Mouse (Mus musculus) NIH3T3 (cell line): ENCODE data around the gene Slc43a2.
A peak's percentile ranks its signal among the peaks of the same experiment; 100 is the strongest.
"Not testable (repeated sequence)": the region's sequence is repeated elsewhere in the genome, so short reads cannot be mapped to it uniquely, and the experiment has no call there.

Experiments
- DNase-seq: peaks from one replicate; pipeline ENCODE4 v3.0.0-alpha.2; 2012; ENCODE audit warnings: low read depth

Slc43a2 gene

DNA sequence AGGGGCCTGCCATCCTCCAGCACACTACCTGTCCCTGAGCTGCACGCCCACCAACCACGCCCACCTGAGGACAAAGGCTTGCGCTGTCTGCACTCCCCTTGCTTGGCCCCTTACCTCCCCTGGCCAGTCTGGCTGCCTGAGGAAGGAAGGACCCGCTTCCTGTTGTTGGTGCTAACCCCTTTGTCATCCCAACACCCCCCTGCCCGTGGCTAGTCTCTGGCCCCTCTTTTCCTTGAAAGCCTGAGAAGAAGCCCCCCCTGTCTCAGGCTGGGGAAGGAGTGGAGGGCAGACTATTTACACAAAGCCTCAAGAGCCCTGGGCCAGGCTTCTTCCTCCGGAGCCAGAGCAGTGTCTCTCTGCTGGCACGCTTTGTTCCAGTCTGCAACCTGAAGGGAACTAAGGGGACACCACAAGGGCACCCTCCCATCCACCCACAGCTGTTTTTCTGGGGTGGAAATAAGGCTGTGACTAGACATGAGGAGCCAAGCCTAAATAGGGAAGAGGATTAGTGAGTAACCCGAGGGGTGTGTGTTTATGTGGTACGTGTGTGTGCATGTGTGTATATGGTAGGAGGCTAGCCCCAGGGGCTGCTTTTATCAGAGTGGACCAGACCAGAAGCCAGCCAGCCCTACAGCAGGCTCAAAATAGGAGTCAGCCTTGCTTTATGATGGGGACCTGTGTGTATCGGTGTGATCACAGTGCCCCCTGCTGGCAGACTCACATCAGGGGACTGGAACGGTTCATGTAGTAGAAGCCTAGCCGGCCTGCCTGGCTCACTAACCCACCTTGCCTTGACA lies 41.6 kb downstream of the Slc43a2 start:
- DNase-seq, result peak; percentile 98

DNA sequence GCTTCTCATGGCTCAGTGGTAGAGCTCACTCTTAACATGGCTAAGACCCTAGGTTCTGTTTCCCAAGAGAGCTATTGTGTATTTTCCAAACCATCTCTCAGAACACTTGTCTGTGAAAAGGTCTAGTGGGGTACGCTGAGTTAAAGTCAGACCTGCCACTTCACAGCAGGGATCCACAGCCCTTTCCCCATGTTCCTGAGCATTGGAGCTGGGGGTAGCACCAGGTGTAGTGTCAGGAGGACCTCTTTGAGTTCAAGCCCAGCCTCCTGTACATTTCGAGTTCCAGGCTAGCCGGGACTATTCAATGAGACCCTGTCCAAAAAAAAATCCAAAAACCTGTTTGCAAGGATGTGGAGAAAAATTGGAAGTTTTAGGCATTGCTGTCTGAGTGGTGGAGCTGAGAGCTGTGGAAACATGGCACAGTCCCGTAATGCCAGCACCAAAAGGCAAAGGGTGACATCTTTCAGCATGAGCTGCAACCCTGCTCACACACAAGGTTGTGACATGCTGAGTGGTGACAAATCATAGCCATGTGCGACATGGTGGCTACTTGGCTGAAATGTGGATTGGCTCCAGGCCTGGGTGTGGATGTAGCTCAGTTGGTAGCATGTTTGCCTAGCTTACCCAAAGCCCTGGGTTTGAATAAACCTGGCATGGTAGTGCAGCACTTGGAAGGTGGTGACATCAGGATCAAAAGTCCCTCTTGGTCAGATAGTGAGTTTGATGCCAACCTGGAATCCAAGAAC lies 43.1 kb downstream of the Slc43a2 start:
- no peak for DNase-seq

DNA sequence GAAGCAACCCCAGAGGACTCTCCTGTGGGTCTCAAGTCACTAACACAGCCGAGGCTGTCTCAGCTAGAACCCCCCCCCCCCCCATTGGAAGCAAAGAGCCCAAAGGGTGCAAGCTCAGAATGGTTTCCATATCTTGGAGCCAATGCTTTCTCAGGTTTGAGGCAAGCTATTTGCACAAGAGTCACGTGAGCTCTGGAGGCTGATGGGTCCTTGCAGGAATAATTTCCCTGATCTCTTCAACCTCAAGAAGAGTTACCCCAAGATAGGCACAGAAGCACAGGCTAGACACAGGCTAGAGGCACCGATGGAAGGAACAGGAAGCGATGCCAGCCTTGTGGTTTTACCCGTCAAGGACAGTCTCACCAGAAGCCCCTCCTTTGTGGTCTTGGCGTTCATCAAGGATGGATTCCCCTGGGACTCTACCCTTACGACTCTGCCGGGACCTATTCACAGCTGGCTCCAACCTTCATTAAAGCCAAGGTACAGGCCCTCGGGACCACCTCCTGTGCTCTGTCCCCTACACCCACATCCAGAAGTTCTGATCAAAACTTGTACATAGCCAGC lies 44.1 kb downstream of the Slc43a2 start:
- no peak for DNase-seq

DNA sequence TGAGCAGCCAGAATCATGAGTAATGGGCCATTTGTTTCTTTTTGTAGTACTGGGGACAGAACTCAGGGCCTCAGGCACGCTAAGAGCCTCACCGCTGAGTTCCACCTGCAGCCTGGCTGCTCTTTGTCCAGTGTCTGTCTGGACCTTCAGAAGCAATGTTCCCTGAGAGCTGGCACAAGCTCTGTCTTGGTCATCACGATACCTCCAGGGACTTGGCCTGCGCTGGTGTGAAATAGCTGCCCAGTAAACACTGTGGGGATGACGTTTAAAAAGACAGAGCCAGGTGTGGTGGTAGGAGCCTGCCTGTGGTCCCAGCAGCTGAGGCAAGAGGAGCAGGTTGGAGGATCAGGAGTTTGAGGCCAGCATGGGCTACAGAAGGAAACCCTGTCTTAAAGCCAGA lies 47.1 kb downstream of the Slc43a2 start:
- no peak for DNase-seq

DNA sequence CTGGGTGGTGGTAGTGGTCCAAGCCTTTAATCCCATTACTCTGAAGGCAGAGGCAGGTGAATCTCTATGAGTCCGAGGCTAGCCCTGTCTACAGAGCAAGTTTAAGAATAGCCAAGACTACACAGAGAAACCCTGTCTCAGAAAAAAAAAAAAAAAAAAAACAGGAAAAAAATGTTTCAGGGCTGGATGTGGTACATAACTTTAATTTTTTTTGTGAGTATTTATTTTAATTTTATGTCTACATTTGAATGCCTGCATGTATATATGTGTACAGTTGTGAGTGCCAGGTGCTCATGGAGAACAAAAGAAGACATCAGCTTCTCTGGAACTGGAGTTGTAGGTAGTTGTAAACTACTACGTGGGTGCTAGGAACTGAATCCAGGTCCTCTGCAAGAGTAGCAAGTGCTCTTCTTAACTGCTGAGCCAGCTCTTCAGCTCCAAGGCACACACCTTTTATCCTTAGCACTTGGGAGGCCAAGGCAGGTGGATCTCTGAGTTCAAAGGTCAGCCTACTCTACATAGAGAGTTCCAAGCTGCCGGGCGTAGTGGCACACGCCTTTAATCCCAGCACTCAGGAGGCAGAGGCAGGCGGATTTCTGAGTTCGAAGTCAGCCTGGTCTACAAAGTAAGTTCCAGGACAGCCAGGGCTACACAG lies 50.1 kb downstream of the Slc43a2 start:
- DNase-seq, result no peak

DNA sequence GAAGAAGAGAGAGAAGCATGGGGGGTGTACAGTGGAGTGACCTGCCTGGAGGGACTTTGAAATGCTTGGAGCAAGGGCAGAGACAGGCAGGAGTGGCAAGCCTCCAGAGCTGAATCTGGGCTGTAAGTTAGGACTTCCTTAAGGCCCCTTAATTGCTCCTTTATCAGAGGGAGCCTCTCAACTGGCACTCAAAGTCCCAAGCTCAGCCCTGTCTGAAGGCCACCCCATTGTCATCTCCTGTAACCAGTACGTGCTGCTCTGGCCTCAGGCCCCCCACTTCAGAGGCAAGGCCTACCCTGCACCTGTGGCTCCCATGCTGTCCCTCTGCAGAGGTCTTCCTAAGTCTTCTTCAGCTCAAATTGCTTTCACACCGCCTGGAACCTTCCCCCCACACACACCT lies 52.0 kb downstream of the Slc43a2 start:
- DNase-seq, result no peak

DNA sequence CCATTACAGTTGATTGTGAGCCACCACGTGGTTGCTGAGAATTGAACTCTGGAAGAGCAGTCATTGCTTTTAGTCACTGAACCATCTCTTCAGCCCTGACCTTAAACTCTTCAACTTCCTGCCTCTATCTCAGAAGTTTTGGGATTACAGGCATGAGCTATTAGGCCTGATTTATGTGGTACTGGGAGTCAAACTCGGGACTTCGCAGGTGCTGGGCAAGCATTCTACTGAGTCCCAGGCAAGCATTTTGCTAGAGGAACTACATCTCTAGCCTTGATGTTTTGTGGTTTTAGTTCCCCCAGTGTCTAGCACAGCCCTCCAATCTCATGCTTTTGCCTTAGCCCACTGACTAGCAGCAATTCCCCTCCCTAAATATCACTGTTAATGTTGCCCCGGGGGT lies 53.6 kb downstream of the Slc43a2 start:
- DNase-seq, result no peak

DNA sequence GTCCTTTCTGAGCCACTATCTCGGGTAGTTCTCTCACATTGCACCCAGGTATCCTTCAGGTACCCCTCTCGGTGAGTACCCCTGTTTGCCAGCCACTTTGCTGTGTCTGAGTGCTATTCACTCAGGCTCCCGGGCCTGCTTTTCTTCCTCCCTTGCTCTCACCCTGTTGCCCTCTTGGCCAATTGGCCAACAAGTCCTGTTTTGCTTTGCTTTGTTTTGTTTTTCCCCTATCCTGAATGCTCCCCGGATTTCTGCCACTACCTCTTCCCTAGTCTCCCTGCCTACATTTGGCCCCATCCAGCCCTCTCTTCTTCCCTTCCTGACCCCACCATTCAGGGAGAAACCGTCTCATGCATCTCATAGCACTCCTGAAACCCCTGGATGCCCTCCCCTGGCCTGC lies 54.5 kb downstream of the Slc43a2 start:
- DNase-seq, result no peak

DNA sequence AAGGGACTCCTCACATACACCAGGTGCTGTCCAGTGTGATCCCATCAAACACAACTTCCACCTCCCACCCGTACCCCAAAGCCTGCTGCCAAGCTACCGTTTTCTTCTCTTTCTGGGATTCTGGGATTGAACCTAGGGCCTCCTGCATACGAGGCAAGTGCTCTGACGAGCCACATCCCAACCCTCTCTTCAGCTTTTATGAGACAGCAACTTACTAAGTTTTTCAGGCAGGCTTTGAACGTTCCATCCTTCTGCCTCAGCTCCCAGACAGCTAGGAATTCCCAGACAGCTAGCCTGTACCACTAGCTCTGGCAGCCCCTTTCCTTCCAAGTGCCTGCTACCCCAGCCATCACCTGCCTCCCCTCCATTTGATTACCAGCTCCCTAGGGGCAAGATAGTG lies 55.5 kb downstream of the Slc43a2 start:
- DNase-seq, result no peak

DNA sequence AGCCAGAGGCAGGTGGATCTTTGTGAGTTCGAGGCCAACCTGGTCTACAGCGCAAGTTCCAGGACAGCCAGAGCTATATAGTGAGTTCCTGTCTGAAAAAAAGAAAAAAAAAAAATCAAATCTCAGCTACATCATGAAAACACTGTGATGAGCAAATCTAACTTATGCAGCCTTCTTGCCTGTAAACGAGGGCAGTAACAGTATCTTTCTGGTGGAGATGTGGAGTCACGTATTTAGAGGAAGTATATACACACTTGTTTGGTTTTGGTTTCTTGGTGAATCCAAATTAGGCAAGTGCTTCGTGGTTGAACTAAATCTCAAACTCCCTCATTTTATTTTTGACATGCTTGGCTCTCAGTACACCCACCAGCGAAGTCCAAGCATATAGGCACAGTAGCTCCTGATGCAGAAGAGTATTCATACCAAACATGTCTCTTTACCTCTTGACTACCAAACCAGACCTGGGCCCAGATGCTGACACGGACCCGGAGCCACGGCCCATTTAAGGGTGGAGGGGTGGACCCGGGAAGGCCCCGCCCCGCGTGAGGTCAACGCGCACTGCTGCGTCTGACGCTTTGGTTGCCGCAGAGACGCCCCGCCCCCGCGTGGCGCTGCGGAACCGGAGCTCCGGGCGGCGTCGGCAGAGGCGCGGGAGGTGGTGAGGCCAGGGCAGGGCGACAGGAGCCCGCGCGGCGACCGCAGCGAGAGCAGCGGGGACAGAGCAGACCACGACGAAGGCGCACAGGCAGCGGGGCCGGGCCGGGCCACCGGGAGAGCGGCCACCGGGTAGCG lies 56.2 kb downstream of the Slc43a2 start, which contains the start of gene Pitpna:
TSS of gene Pitpna (plus strand) at position 605 of the 792 bp plus-strand sequence.
- DNase-seq, result peak; percentile 98

DNA sequence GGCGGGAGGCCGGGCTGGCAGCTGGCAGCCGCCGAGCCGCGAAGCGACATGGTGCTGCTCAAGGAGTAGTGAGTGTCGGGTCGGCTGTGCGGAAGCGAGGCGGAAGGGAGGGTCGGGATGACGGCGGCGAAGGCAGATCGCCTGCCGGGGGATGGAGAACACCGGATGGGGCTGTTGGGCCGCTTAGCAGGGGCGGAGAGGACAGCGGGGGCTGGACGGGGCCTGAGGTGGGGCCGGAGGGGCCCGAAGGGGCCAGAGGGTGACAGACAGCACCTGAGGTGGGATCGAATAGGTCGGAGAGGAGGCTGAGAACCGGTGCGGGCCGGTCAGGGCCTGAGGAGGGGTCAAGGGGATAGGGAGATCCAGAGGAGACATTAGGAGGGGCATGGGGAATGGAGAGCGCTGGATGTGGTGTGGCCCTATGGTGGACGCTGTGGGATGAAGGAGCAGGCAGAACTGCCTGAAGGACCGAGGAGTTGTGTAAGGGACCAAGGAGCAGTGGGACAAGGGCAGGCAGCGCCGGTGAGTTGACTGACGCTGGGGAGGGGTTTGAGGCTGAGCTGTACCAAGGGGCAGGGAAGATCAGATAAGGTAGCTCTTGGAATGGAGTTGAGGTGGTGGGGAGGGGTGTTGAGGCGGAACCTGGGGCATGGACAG lies 56.9 kb downstream of the Slc43a2 start:
- DNase-seq, result peak; percentile 33

DNA sequence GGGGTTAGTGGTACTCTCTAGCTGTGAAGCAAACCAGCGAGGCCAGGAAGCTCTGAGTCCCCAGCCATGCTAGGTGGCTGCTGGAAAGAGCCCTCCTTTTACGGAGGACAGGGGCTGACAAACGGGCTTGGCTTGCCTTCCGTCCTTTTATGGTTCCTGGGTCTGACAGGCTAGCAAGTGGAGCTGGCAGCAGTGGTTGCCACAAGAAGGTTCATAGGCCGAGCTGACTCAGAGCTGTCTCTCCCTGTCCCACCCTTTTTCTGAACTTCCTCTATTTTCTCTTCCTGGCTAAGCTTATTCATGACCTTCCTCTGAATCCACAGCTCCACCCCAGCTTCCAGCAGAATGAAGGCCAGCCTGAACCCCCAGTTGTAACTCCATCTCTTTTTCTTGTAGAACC lies 61.1 kb downstream of the Slc43a2 start:
- DNase-seq, result peak; percentile 79

DNA sequence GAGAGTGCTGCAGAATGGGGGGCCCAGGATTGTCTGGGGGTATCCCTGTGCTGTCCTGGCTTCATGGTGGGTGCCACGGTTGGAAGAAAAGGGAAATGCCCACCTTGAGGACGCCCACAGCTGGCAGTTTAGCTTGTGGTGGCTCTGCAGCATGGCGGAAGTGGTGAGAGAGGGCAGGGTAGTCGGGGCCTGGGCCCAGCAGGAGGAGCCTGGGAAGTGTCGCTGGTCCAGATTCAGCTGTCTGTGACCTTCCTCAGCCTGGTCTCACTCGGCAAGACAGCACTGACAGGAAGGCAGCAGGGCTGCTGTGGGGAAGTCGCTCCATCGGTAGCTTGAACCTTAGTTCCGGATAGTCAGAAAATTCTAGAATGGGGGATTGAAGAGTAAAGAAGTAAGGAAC lies 62.9 kb downstream of the Slc43a2 start:
- no peak for DNase-seq

DNA sequence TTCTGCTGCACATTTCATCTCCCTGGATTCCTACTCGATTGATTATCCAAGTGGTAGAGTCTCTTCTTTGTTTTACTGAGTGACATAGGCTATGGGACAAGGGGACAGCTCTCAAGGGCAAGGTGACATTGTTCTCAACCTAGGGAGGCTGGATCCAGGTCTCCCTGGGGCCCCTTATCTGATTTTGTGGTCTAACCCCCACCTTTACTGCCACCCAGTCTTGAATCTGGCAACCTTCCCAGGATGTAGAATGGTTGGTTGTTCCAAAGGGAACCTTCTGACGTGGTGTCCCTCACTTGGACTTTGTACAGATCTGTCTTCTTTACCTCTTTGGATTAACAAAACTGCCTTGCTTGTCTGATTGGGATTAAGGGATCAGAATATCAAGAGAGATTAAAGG lies 63.9 kb downstream of the Slc43a2 start:
- no peak for DNase-seq

DNA sequence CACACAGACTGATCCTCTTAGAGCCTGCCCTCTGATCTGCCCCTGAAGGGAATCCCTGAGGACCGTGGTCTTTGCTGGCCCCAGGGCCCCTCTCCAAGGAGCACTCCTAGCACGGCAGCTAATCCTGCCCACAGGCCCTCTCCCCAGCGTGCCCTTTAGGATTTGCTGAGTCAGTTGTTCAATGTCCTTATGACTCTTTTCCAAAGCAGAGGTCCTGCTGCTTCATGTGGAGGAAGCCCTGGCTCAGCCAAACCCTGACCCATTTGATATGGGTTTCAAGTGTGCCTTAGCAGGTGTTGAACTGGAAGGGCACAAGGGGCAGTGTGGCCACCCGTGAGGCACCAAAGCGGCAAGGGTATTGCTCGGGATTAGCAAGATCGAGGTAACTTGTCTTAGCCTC lies 64.3 kb downstream of the Slc43a2 start:
- DNase-seq, result no peak

DNA sequence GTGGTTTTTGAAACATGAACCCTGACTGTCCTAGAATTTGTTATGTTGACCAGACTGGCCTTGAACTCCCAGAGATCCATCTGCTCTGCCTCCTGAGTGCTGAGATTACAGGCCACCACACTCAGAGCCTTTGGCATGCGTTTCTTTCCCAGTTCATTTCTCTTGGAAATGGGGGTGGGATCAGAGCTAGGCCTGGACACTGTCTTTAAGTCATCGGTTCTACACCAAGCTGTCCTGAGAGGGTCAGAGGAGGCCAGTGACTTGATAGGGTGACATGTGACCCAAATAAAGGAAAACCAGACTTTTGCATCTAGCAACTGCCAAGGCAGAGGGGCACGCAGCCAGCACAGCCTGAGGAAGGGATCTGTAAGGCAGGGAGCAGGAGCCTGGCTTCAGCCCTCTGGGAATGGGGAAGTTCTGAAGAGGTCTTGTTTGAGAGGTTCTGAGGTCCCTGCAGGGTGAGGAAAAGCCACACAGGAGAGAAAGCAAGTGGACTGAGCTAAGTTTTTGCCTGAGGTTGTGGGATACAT lies 65.3 kb downstream of the Slc43a2 start:
- DNase-seq, result no peak

DNA sequence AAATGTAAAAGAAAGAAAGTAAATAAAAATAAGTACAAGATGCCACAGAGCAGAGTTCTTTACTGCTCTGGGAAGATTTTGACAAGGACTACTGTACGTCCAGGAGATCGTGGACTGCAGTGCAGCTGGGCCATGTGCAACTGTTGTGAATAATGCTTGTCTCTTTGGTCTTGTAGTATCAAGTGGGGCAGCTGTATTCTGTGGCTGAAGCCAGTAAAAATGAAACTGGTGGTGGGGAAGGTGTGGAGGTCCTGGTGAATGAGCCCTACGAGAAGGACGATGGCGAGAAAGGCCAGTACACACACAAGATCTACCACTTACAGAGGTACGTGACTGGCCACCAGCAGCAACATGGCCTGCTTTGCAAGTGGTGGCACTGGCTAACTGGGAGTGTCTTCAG lies 66.5 kb downstream of the Slc43a2 start:
- DNase-seq, result no peak

DNA sequence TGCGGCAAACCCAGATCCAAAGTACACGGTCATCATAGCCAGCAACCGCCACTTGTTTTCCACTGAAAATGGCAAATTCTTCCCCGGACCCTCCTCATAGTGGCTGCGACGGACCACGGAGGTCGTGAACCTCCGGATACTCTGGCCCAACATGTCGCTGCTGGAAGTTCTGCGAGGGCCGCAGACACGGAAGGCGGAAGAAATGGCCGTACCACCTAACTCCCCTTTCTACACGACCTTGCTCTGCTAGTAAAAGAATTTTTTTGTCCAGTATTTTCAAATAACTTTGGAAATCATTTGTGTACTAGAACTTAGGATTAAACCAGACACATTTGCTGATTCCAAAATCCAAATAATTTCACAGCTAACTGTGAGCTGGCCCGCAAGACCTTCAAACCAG lies 68.3 kb downstream of the Slc43a2 start:
- DNase-seq, result not testable (repeated sequence)

DNA sequence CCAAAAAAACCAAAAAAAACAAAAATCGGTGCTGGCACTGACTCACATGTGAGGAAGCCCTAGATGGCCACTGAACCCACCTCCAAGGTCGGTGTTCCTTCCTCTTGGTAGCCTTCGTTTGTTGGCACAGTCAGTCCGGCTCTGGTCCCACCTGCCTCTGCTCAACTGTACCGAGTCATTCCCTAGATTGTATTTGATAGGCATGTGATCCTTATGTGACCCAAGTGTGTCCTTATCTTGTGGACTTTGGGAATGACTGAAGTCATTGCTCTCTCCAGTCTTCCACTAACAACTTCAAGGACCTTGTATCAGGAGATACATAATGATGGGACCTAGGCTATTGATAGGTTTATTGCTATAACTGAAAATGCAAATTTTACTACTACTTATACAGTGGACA lies 73.3 kb downstream of the Slc43a2 start:
- DNase-seq, result no peak

DNA sequence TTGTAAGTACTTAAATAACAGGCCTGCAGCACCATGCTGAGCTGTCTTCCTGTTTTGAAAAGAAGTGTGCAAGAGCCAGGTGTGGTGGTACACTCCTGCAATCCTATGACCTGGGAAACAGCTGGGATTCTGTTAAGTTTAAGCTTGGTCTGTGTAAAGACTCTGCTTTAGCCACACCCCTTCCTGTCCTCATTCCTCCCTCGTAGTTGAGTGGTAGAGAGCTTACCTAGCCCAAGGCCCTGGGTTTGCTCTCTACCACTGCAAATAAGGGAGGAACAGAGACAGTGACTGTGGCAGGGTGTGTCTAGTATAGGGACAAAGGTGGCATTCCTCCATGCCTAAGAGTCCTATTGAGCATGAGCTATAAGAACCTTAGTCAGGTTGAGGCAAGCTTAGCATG lies 73.8 kb downstream of the Slc43a2 start:
- no peak for DNase-seq

DNA sequence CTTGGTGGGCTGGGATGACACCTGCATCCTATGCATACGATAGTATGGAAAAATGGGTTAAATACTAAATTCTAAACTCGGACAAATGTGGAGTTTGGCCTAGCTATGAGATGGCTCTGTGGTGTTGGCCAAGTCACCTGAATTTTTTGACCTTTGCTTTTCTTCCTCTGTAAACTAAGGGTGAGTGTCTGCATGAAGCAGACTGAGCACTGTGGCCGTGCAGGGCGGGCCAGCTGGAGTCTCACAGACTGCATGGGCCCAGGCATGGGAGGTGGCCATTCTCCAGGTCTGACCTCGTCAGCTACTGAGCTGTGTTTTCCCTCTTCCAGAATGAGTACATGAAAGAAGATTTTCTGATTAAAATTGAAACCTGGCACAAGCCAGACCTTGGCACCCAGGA lies 77.3 kb downstream of the Slc43a2 start:
- no peak for DNase-seq
